In genomic region chr2:26021561-26022257, GRCm38 (mm10) we compare ENCODE assay signal across 8 mouse cellular contexts. TPM values are rescaled to one million over a fixed set of nuclear protein-coding genes. Genes with fewer than 3 reads are reported as not detected.
A peak's percentile ranks its signal among the peaks of the same experiment; 100 is the strongest.
DNase-seq lines count a peak whose midpoint lies in the region; ATAC-seq lines count a peak whose summit lies in the region.

Gene Ubac1 (minus strand): TSS chr2:26021747.

- H3K27me3 ChIP-seq in forebrain, embryonic 14.5 days (replicated peaks; ENCODE audit: control insufficient read depth, insufficient read depth, low read length): no peaks in the 10 kb centered on the region
- H3K27me3 ChIP-seq in neural tube, embryonic 15.5 days (replicated peaks): no peaks in the 10 kb centered on the region

- H3K27ac ChIP-seq in forebrain, embryonic 14.5 days (ENCODE audit: low read depth, low read length): peak within 1 kb of the TSS; percentile 78; the same call in 1 of the 2 replicates
- peak within 1 kb of the TSS; percentile 89 for H3K27ac ChIP-seq in neural tube, embryonic 15.5 days (replicated peaks)

- H3K4me2 ChIP-seq in forebrain, embryonic 14.5 days (ENCODE audit: low read length): peak within 1 kb of the TSS; percentile 97
- peak within 1 kb of the TSS; percentile 96 for H3K4me2 ChIP-seq in neural tube, embryonic 15.5 days

- peak within 1 kb of the TSS; percentile 86 for H3K4me3 ChIP-seq in forebrain, embryonic 14.5 days (ENCODE audit: low read depth, low read length)
- peak within 1 kb of the TSS; percentile 93 for H3K4me3 ChIP-seq in neural tube, embryonic 15.5 days (replicated peaks)

- H3K4me1 ChIP-seq in forebrain, embryonic 14.5 days (ENCODE audit: control insufficient read depth, insufficient read depth, low read length): 0 out of 2 replicates have a peak, but pooled peaks cover 8% of the 10 kb centered on the region
- peaks cover 45% of the 10 kb centered on the region for H3K4me1 ChIP-seq in neural tube, embryonic 15.5 days

- no peaks in the 10 kb centered on the region for H3K9me3 ChIP-seq in forebrain, embryonic 14.5 days (replicated peaks; ENCODE audit: control insufficient read depth, low read length)
- no peaks in the 10 kb centered on the region for H3K9me3 ChIP-seq in neural tube, embryonic 15.5 days (replicated peaks)

- H3K9ac ChIP-seq in forebrain, embryonic 14.5 days (ENCODE audit: low read length): peak within 1 kb of the TSS; percentile 75
- peak within 1 kb of the TSS; percentile 84 for H3K9ac ChIP-seq in neural tube, embryonic 15.5 days (replicated peaks)

- 5% methylated on average over 50 of the region's 50 CpGs for WGBS in forebrain, embryonic 14.5 days
- 6% methylated on average over 47 of the region's 50 CpGs for WGBS in neural tube, embryonic 15.5 days

- peak; percentile 93 for DNase-seq in ES-CJ7 (ENCODE audit: low read depth, low spot score)
- DNase-seq in cerebellum, adult 11 months: peak; percentile 93
- peak; percentile 97 for DNase-seq in forebrain, embryonic 14.5 days (ENCODE audit: low spot score)
- DNase-seq in heart, postnatal 14 days: peak; percentile 91 to 92
- DNase-seq in layer of hippocampus, adult 11-12 months (ENCODE audit: low spot score): peak; percentile 91
- peak; percentile 92 to 95 for DNase-seq in lung, adult 18-20 months
- DNase-seq in testis, postnatal 14 days (ENCODE audit: low spot score): peak; percentile 90

- peak; percentile 95 for ATAC-seq in forebrain, embryonic 14.5 days
- peak; percentile 93 for ATAC-seq in neural tube, embryonic 15.5 days (ENCODE audit: low FRiP score)

- intact Hi-C loops in heart, postnatal 14 days (cut with DNase I): loop anchor here (5.0 kb wide), 2 partner anchors 39 to 184 kb away; partner anchors contain the start of gene Camsap1

- no peaks in the 10 kb centered on the region for H3K36me3 ChIP-seq in forebrain, embryonic 14.5 days (ENCODE audit: control insufficient read depth, insufficient read depth, low read length)
- no peaks in the 10 kb centered on the region for H3K36me3 ChIP-seq in neural tube, embryonic 15.5 days

RNA-seq across cellular contexts. Expression of gene Ubac1, which starts in this region (rescaled TPM):
- polyA plus RNA-seq in forebrain, embryonic 14.5 days (2014; fragmentation: Nextera tagmentation; extraction: Ambion mirVana): 107 and 121 TPM in 2 replicates
- 10 to 100 TPM; 82.3 to 86.5 TPM for total RNA-seq in heart, postnatal 14 days (2021)
- 138 and 148 TPM in 2 replicates for polyA plus RNA-seq in neural tube, embryonic 15.5 days (2015; fragmentation: Nextera tagmentation; extraction: Ambion mirVana)

Comparison
In these comparisons a context has a peak if more than half of its experiments do, and no peak if none do; other contexts are left out.
1. Peak in every context shown above with its lines: DNase-seq, ATAC-seq, H3K4me3 ChIP-seq and H3K27ac ChIP-seq.